Mouse (Mus musculus): ENCODE results near the gene Stpg4. TPM values are rescaled to one million over a fixed set of nuclear protein-coding genes. Genes with fewer than 3 reads are reported as not detected.

Gene Stpg4
- total RNA-seq, 4 experiments from 2014 or later: not detected

DNA sequence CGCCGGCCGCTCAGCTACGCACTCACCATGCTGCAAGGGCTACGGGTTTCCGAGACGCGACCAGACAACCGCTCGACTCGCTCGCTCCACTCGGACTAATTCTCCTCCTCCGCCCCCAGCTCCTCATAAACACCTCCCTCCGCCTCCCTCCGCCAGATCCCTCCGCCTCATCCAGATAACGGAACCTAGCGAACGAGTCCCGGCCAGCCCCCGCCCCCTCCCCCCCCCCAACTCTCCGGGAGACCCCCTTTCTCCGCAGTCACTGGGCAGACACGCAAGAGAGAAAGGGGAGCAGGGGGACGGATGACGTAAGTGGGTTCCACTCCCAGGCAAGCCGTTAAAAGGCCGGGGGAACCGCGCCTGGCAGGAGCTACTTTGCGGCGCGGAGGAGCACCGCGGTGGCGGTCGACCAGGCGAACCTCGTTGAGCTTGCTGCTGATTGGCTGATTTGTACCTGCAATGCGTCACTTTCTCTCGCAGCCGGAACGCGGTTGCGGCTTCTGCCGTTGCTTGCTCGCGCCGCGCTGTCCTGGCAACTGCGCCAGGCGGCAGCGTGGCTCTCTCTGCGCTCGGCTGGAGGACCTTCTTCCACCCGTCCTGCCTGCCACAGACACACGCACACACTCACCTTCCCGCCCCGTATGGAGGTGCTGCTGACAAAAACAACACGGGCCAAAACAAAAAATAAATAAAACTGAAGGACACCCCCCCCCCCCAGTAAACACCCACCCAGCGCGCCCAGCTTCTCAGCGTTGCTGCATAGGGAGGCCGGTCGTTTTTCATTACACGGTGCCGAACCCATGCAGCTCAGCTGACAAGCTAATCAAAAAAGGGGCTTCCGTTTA is 19.4 kb upstream of the Stpg4 start, which contains the start of gene Calm2:
Gene Calm2 (minus strand): TSS at position 169 of the 845 bp plus-strand sequence.
- DNase-seq (ENCODE audit: low spot score in 2 of 2): peak; percentile 96 to 97

DNA sequence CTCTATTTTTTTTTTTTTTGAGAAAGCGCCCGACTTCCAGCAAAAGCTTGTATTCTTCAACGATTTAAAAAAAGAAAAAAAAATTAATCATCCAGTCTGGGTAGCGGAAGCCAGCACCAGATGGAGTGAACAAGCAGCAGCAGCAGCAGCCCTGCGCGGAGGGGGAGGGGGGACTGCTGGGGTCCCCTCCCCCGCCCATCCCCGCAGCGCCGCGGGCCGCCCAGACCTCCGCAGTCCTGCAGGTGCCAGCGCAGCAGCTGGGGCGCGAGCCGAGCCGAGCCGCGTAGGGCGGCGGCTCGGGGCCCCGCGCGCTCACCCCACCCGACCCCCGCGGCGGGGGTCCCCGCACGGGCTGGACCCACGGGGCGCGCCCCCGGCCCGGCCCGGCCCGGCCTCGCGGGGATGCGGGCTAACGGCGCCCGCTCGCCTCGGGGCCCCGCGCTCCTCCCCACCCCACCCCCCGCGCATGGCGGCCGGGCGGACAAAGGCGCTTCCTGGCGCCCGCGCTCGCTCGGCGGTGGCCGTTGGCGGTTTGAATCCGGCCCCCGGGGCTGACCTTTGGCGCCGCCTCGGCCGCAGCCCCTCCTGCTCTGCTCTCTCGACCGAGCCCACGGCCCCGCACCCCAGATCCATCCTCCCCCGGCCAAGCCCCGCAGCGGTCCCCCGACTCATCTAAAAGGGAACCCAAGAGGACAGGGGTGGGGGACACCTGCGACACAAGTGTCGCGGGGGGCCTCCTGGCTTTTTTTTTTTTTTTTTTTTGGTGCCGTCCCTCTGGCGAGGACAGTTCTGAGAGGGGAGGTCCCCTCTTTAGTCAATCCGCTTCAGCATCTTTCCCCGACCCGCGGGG is 18.6 kb upstream of the Stpg4 start:
- DNase-seq (ENCODE audit: low spot score in 2 of 2): peak; percentile 22 to 49

DNA sequence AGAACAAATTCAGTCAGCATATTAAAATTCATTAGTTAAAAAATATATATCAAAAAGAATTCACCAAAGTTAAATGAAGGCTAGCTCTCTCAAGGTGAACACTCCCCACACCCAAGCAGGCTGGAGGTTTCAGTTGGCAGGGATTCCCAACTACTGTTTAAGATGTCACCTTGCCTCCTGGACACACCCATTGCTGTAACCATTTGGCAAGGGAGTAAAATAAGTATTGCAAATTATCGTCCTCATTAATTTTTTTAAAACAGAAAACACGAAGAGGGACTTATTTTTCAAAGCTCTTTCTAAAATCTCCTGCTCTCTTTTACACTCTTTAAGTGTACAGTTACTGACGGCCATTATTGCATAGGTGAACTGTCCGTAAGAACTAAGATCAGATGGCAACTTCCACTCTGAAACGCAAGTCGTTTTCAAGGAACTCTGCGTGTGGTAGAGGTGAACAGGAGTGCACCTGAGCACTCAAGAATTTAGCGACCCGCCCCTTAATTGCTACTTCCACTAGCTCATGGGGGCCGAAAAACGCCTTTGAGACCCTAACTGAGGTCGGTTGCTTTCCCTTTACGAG is 17.9 kb upstream of the Stpg4 start:
- no peak for DNase-seq (ENCODE audit: low spot score in 2 of 2)

DNA sequence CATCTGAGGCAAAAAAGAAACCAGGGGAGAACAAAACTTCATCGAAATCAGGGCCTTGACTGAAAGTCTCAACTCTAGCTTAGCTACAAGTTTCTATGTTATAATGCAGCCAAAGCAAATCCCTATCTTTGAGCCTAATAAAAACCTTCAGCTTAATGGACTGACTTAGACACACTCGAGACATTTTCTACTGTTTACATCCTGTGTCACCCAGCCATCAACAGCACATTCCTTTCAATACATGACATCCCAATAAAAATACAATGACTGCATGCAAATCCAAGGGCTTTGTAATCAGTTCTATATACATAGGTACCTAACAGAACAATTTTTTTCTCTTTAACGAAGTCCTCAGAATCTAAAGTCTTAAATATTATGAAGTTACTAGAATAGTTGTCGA is 17.2 kb upstream of the Stpg4 start:
- DNase-seq (ENCODE audit: low spot score in 2 of 2): no peak

DNA sequence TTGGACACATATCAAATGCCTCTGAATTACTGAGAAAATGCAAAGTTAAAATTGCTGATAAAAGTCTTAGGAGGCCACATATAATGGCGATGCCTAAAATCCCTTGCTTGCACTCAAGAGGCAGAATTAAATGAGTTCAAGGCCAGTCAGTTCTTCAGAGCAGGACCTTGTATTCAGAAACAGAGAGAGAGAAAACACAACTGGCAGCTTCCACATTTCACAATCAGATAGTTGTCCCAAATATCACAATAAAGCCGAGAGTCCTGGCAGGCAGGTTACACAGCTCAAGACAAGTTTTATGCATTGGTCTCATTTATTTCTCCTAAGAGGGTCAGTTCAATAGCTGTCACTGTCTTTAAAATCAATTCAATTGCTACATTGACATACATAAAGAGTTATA is 14.0 kb upstream of the Stpg4 start:
- no peak for DNase-seq (ENCODE audit: low spot score in 2 of 2)

DNA sequence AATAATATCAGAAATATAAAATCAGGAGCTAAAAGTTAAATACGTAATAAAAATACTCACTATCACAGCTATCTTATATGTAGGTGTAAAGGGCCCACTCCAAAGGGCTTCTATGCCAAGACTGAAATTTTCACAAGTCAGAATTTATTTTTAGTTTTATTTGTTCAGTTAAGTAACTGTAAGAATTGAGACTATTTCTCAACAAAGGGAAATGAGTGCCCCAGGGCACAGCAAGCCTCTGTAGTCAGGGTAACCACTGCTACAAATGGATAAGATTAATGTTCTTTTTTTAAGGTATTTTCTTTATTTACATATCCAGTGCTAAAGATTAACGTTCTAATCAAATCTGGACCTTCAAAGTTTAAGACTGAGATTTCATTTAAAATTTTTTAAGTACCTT is 11.9 kb upstream of the Stpg4 start:
- no peak for DNase-seq (ENCODE audit: low spot score in 2 of 2)

DNA sequence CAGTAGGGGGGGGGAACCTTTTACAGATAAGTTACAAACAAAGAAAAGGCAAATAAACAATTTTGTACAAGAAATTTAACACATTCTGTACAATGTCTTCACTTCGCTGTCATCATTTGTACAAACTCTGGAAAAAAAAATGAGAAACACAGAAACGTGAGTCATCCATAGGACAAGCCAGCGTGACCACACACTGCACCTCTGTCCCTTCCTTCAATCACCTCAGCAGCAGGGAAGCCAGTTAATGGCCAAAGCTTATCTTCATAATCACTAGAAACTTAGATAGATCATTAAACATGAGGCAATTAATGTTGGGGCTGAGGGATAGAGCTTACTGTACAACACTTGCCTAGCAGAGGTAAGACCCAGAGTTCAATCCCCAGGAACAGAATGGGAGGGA is 6.4 kb upstream of the Stpg4 start:
- no peak for DNase-seq (ENCODE audit: low spot score in 2 of 2)

DNA sequence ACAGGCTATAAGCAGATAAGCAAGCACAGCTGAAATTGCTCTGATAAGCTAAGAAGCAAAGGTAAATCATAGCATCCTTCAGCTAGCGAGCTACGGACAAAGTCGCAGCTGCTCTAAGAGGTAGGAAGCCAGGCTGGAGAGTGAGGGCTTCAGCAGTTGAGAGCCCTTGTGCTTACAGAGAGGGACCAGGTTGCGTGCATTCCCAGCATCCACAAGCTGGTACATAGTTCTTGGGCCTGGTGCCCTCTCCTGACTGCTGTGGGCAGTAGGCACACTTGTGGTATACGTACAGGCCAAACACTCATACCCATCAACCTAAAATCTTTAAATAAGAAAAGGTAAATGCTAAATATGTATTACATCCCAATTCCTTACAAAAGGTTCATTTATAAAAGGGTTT is 5.2 kb upstream of the Stpg4 start:
- no peak for DNase-seq (ENCODE audit: low spot score in 2 of 2)

DNA sequence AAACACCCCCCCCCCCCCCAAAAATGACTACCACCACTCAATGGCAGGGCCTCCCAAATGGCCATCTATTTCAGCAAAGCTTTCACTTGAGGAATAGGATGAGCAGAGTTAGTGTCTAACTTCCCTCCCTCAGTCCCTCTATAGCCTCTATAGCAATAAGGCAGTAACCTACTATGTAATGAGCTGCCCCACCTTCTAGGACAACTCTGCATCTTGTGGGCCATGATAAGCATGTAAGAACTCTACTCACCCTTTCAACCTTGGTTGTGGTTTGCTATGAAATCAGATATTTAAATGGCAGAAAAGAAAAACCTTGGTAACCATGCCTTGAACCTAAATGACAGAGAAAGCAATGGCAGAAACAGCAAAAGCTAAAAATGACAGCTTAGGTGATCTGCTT is 4.8 kb upstream of the Stpg4 start:
- DNase-seq (ENCODE audit: low spot score in 2 of 2): no peak

DNA sequence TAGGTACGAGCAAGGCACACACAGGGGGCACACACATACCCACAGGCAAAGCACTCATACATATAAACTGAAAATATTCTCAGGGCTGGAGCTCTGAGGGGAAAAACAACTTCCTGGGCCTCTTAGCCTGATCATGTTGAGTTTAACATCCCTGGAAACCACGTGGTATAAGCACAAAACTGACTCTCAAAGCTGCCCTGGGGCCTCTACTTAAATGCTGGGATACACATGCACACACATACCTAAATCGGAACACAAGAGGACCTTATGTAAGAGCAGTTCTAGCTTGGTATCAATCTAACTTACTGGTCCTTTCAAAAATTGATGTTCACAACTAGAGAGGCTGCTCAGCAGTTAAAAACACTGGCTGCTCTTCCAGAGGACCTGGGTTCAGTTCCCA is 1.9 kb upstream of the Stpg4 start:
- no peak for DNase-seq (ENCODE audit: low spot score in 2 of 2)

DNA sequence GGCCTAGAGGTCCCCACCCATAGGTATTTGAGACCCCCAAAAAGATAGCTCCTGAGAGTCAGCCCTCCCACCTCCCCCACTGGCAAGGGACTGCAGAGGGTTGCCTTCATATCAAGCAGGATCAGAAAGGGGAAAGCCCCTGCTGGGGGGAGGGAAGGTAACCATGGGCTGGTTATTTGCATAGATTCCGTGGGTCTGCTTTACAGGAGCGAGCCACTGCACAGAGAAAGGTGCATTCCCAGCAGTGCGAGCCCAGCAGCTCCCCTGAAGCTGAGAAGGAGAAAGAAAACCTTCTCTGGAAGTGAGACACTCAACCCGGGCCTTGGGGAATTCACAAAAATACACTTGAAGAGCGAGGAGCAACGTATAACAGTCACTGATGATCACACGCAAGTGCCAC is 9.5 kb downstream of the Stpg4 start:
- no peak for DNase-seq (ENCODE audit: low spot score in 2 of 2)

DNA sequence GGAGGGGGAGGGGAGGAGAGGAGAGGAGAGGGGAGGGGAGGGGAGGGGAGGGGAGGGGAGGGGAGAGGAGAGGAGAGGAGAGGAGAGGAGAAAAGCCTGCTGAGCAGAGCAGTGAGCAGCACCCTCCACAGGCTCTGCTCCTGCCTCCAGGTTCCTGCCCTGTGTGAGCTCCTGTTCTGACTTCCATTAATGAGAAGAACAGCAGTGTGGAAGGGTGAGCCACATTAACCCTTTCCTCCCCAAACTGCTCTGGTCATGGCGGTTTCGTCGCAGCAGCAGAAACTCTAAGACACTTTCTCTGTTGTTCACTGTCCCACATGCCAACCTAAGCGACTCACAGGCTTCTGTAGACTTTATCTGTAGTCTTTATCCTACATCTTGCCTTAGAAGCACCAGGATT is 20.9 kb downstream of the Stpg4 start:
- DNase-seq (ENCODE audit: low spot score in 2 of 2): no peak

DNA sequence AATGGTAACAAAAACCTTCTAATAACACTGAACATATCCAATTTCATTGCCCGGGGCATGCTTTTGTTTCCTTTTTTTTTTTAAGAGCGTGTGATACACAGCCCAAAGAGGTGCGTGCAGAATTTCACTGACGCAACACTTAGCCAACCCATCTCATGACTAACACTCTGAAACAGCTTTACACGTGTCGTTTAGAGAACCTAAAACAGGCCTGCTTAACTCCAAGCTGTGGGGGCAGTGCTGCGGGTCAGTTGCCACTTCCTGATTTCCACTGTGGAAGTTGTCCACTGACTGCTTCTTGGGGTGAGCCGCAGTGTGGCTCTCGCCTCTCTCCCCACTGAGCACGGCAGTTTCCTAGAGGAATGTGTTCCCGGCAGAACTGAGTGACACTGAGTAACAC is 22.0 kb downstream of the Stpg4 start:
- no peak for DNase-seq (ENCODE audit: low spot score in 2 of 2)

DNA sequence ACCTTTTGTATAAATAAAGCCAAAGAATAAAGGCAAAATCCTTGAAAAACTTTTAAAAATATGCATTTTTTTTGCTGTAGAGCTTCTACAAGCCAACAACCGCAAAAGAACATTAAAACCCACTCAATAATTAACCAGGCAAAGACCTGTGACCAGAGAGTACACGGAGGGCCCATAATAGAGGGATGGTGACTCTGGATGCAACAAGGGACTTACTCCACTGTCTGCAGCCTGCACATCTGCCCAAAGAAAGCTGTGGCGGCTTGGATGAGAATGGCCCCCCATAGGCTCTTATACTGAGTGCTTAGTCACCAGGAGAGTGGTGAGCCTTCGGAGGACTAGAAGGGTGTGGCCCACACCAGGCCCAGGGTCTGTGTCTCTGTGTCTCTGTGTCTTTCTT is 24.1 kb downstream of the Stpg4 start:
- no peak for DNase-seq (ENCODE audit: low spot score in 2 of 2)

DNA sequence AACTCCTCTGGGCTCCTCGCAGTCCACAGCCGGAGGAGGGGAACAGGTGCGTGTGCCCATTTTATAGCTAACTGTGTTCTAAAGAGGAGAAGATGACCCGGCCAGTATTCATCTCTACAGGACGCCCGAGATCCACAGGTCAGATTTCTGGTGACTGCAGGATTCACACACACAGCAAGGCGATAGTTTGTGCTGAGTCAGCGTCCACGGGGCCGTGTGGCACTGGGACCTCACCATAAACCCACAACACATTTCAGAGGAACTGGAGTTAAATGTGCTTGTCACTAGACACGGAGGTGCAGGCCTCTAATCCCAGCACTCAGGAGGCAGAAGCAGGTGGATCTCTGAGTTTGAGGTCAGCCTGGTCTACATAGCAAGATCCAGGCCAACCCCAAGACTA is 25.1 kb downstream of the Stpg4 start:
- no peak for DNase-seq (ENCODE audit: low spot score in 2 of 2)

DNA sequence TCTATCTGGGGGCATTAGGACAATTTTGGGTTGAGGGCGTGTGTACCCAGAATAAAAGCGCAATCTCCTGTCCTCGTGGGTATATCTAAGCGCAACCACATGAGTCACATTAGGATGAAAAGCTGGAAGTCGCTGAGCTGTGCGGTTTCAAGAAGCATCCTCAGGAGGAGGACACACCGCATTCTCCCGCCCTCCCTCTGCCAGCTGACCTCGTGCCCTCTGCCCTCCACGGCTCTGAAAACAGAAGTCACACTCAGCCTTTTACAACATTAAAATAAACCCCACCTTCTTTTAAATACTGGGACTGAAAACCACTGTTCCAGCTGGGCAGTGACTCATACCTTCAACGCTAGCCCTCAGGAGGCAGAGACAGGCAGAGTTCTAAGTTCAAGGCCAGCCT is 30.5 kb downstream of the Stpg4 start:
- DNase-seq (ENCODE audit: low spot score in 2 of 2): no peak

DNA sequence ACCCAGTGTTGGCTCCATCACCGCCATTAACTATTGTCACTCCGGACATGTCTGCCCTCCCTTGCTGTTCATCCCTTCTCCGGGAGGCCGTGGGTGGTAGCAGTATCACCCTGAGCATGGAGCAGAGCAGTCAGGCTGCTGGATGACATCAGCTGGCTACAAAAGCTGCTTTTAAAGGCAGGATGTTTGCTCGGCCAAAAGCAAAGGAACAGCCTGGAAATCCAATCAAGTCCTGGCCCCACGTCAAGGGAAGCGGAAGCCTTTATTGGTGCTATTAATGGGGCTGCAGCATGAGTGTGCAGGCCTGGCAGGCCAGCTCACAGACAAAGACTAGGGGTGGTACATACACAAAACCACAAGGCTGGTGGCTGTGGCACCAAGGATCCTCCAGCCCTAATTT is 36.3 kb downstream of the Stpg4 start:
- DNase-seq (ENCODE audit: low spot score in 2 of 2): peak in 1 of 2 experiments; percentile 43

DNA sequence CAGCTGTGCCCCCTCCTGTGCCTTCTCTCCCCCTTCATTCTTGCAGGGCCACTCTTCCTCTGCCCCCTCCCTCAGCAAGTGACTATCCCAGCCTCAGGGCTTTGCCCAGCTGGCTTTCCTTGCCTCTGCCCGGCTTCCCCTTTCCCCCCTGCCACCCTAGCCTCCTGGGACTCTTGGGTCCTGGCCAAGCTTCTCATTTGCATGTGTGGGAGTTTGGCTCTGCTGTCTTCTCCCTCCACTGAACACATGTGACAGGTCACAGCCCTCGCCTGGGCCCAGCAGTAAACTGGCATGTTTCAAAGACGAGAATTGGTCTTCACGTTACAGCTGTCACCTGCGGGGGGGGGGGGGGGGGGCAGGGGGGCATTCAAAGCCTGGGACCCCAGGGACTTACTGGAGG is 40.5 kb downstream of the Stpg4 start:
- DNase-seq (ENCODE audit: low spot score in 2 of 2): no peak

DNA sequence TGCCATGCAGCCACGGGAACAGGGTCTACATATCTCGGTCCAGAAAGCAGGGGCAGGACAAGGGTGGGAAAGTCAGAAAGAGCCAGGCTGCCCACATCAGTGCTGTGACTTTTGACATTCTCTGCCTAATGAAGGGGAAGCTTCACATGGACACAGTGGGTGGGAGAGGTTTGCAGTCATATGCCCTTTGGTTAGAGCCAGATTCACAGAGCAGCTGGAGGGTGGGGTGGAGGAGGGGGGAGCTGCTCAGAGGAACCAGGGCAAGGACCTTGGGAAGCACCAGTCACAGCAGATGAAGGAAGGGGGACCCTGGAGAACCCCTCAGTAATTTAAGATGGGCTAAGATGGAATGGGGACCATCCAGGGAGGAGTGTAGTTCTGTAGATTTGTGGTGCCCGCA is 41.7 kb downstream of the Stpg4 start:
- DNase-seq (ENCODE audit: low spot score in 2 of 2): no peak

DNA sequence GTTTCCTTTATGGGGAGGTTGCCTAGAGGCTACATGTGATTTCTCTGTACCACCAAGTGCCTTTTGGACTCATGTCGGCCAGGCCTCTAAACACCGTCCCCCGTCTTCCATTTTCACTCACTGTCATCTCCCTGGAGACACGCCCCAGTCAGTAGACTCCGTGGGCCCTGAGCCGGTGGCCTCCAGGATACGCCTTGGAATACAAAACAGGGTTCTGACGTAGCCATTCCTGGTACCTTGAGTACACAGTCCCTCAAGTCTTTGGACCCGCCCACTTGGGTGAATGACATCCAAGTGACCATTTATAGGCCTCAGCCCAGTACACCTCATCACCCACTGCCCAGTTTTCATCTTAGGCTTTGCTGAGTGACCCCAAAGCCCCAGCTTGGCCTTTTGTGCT is 46.9 kb downstream of the Stpg4 start:
- DNase-seq (ENCODE audit: low spot score in 2 of 2): no peak

DNA sequence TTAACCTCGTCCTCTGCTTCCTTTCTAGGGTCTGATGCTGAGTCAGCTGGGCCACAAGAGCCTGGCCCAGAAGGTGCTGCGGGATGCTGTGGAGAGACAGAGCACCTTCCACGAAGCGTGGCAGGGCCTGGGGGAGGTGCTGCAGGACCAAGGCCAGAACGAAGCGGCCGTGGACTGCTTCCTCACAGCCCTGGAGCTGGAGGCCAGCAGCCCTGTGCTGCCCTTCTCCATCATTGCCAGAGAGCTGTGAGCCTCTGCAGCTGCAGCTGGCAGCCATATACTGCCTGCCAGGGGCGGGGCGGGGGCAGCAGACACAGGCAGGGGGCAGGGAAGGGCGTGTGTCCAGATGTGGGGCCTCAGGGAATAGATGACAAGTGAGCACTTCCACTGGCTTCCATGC is 47.7 kb downstream of the Stpg4 start:
- DNase-seq (ENCODE audit: low spot score in 2 of 2): no peak

DNA sequence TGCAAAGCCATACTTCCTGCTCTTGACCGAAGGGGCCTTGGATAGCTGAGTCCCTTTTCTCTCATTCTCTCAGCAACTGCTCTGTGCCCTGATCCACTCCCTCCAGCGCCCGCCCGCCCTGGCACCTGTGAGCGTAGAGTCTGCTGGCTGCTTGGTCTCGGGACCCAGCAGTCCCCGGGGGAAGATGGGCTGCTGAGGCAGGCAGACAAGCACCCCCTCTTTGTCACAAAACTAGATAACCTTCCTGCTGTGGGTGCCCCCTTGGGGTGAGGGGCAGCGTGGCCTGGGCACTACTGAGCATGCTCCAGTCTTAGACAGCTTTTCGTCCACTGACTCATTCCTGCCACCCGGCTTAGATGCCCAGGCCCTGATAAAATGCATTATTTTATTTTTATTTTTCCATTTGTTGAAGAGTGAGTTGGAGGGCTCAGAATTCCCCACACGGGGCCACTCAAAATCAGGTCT is 48.3 kb downstream of the Stpg4 start:
- DNase-seq (ENCODE audit: low spot score in 2 of 2): no peak

Measured in gastrocnemius, adult 8-10 months (tissue).